Mouse (Mus musculus) brain, embryonic 14.5 days (tissue): Measurements from ENCODE around the gene Fggy. TPM values are rescaled to one million over a fixed set of nuclear protein-coding genes. Genes with fewer than 3 reads are reported as not detected.
A peak's percentile ranks its signal among the peaks of the same experiment; 100 is the strongest.

Experiments
- DNase-seq: peaks from one replicate; pipeline ENCODE4 v3.0.0-alpha.2; 2011; ENCODE audit warnings: low read depth
- CTCF ChIP-seq: fragments of 200-500 bp; IDR thresholded peaks from 2 replicates; pipeline ENCODE4 v1.5.1; 2012; ENCODE audit warnings: inconsistent platforms, mild to moderate bottlenecking, moderate library complexity, borderline replicate concordance; ENCODE audit not compliant: insufficient read depth, insufficient read length; ENCODE audit errors: extremely low read depth
- POLR2A ChIP-seq: fragments of 200-500 bp; IDR thresholded peaks from 2 replicates; pipeline ENCODE4 v1.6.1; 2012; ENCODE audit warnings: mild to moderate bottlenecking, inconsistent platforms, borderline replicate concordance; ENCODE audit not compliant: poor library complexity, insufficient read depth, insufficient read length, severe bottlenecking; ENCODE audit errors: extremely low read depth
- polyA plus RNA-seq: library from polyadenylated mRNA; depleted of rRNA; stranded (reverse); fragments of >200 nt; gene quantifications from 2 replicates; pipeline ENCODE4 v1.2.3, GENCODE M21; 2012; rRNA removed

Gene Fggy
- polyA plus RNA-seq, result 5.0 and 5.2 TPM in 2 replicates

DNA sequence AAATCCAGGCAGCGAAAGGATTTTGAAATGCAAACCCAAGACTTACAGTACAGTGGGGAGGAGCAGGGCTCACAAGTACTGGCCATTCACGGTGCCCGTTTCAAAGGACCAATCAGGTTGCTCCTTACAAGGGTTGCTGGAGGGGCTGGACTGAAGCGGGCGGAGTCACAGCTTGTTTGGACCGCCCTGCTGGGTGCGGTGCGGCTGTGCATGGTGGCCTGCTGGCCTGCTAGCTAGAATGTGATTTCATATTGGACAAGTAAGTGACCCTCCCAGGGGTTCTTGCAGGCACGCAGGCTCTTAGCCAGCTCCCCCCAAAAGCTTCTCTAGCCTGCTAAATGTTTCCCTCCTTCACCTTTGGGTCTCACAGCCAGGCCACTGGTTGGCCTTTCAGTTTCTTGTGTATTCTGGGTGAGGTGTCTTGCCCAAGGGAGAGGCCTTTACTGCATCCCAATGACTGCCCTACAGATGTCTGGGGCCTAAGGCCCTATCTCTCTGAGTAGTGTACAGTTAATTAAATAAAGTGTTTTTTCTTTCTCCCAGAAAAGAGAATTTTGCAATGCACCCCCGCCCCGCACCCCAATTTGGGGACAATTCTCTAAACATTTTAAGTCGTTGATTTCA lies at the start of gene Fggy:
Fggy (plus strand) TSS at position 175 of the 624 bp plus-strand sequence.
- no peak for TF ChIP-seq CTCF
- TF ChIP-seq POLR2A, result peak; percentile 75; the same call in 1 of the 2 replicates

DNA sequence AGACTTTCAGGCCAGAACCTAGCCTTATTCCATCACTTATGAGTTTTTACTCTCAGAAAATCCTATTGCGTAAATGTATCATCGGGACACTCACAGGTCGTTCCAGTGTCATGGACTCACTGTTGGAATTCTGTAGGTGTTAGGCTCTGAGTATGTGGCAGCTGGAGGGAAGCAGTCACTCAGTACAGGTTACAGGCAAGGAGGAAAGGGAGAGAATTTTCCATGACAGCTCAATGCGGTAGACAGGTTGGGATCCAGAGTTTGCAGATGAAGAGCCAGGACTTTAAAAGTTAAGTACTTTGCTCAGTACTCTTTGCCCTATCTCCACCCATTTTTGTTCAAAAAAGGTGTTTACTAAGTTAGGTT lies 49.4 kb upstream of the Fggy start:
- TF ChIP-seq CTCF, result no peak
- no peak for TF ChIP-seq POLR2A
- no peak for DNase-seq

More for the DNA sequence above, at the start of gene Fggy:
- peak; percentile 99 for DNase-seq

DNA sequence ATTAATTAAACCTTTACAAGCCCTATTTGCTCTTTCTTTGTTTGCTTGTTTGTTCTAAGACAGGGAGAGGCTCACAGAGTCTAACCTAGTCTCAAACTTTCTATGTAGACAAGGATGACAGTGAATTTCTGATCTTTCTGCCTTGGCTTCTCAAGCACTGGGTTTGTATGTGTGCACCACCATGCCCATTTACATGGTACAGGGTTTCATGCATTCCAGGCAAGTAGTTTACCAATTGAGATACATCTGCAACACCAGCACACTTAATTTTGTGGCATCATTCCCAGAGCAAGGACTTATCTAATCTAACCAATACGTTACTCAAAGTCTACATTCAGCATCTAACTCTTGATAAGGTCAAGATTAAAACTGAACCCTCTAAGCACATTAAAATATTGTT lies 38.9 kb upstream of the Fggy start:
- no peak for DNase-seq
- TF ChIP-seq CTCF (no peak), POLR2A (no peak)

DNA sequence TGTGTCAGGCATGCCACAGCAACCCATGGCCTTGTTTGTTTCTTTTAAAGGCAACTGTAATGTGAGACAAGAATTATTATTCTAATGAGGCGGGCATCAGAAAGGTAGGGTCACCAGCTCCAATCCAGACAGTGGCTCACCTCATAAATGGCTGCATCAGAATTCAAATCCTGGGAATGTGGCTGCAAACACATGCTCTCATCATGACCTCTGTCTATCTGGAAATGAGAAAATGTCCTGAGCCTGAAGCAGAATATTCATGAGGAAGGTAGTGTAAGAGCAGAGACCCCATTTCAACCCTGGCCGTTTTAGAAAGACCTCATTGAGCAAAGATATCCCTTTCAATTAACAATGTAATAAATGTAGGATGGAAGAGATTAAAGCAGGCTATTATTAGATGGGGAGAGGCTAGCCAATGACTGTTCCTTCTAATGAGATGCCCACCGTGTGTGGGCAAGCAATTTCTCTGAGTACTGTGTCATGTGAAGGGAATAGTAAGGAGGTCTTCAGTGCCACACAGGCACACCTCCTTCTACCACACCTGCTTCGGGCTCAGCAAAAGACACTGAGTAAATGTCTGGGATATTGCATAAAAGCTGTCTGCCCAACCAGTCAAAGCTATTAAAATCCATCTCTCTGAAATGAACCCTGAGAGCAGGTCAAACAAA lies 37.2 kb upstream of the Fggy start:
- TF ChIP-seq POLR2A, result no peak
- TF ChIP-seq CTCF, result no peak
- peak; percentile 46 for DNase-seq

DNA sequence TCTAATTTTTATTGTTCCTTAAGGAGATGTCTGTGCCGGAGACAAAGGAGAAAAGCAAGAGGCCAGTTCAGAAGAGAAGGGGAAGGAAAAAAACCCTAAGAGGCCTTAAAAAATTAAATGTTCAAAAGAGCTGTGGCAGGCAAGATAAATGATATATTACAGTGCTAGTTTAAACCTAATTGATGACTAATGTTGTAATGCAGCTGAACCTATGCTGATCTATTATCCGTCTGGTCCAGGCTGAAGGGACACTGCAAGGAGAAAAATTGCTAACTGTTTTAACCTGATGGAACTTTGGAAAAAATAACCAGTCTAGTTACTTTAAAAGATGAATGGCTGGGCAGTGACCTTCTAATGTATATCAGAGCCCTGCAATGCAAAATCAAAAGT lies 36.7 kb upstream of the Fggy start:
- DNase-seq, result no peak
- TF ChIP-seq POLR2A, result no peak
- TF ChIP-seq CTCF, result no peak

DNA sequence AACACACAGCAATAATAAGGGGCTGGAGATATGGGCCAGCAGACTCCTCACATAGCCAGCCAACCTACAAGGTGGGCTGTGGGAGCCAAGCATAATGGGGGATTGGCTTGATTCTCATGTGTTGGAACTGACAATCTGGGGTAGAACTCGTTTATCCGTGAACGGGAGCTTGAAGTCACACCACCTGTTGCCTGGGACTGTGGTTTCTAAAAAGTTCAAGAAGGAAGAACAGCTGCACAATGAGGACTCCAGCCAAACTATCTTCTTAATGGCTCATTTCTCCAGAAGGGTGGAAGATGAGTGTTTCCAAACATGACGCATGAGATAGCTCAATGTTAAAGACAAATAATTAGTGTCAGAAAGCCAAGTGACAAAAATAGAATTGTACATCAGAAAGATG lies 30.7 kb upstream of the Fggy start:
- TF ChIP-seq CTCF, result no peak
- TF ChIP-seq POLR2A, result no peak
- no peak for DNase-seq

DNA sequence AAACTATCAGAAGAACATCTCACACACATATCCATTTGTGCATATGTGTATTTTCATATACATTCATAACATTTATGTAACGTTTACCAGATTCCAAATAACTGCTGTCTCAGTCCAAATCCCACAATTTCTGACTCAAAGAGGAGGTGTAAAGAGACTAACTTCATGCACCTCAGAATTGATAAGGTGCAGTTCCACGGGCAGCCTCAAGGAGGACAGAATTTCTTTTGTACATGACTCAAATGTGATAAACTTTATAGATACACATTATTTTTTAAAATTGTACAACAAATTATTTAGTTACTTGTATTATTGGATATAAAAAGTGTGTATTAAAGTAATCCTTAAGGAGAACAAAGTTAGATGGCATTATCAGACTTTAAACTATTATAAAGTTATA lies 26.6 kb upstream of the Fggy start:
- TF ChIP-seq CTCF, result peak; percentile 24; the same call in 1 of the 2 replicates
- TF ChIP-seq POLR2A, result no peak
- DNase-seq, result no peak

DNA sequence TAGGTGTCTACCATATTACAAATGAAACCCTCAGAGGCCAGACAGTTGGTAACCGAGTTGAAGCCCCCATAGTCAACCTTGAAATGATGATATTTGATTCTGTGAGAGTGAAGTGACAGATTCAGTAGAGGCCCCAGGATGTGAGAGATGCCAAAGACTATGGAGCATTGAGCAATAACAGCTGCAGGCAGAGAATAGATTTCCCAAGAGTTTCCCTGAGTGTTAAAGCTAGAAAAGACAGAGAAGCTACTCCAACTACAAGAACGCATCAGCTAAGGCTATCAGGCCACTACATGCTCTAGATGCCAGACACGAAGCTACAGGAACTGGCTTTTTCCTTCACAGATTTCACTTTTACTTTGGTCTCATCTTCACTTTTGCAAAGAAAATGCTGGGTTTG lies 23.4 kb upstream of the Fggy start:
- no peak for DNase-seq
- TF ChIP-seq CTCF, result no peak
- TF ChIP-seq POLR2A, result no peak

DNA sequence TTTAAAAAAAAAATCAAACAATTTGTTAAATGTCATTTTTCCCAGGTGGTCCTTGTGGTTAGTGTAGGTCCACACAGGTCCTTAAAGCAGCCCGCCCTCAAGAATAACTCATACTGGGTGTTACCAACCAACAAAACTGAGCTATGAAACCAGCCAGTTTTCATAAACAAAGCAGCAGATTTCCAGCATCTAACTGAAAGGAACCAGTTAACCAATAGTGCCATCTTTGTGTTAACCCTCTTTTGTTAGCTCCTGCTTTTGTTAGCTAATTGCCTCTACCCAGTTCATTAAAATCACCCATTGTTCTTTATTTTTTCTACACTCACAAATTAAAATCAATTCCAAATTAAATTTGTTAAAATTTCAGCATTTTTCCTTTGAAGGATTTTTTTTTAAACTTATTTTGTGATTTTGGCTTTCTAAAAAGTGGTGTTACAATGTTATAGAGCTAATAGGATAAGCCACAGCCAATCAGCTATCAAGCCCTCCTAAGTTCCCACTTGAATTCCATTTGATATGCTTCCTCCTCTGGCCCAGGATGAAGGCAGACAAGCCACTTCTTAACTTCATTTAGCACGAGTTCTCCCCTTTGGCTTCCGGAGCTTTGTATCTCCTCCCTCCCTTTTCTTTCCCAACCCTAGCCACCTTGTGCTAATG lies 15.8 kb upstream of the Fggy start:
- TF ChIP-seq POLR2A, result no peak
- peak; percentile 52 for DNase-seq

DNA sequence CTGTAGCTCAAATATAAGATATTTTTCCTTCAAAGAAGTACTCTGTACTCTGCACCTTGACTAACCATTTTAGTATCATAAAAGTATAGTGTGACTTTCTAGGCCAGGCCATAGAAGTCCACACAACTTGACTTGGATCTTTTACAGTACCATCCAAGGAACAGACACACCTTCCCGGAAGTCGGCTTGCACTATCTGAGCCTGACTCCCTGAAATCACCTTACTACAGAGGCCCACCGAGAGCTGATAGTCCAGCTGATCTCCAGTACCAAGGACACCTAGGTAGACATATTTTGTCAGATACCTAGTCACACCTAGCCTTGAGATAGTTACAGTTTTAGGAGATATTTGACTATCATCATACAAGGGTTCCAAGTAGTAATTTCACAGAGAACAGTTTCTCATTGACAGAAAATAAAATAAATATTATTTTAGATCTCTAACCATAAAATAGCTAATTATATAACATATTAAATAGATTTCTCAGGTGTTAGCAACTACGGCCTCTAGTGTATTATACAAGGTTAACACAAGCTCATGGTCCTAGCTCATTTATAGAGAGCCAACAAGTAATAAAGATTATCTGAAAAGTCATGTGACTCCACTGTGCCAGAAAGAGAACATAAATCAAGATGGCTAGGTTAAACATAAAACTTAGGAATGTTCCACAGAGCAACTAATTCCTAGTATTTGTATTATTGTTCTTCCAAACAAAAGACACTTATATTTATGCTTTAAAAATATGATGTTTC lies 15.1 kb upstream of the Fggy start:
- TF ChIP-seq POLR2A, result no peak
- TF ChIP-seq CTCF, result no peak
- DNase-seq, result no peak

DNA sequence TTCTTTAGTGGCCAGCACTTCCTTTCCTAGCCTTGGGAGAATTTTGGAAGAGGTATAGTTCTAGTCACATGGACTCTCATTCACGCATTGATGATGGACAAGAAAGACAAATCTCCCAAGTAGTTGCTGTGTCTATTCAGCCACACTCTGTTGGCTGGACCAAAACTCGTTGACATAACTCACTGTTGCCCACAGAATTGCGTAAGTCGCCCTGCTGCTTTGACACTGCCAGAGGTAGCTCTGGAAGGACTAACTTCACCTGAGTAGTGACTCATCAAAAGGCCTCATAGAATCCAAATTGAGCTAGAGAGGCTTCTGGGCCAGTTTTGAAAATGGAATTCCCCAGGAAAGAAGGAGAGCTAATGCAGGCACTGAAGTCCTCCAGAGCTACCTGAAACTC lies 13.8 kb upstream of the Fggy start:
- no peak for TF ChIP-seq POLR2A
- no peak for TF ChIP-seq CTCF

DNA sequence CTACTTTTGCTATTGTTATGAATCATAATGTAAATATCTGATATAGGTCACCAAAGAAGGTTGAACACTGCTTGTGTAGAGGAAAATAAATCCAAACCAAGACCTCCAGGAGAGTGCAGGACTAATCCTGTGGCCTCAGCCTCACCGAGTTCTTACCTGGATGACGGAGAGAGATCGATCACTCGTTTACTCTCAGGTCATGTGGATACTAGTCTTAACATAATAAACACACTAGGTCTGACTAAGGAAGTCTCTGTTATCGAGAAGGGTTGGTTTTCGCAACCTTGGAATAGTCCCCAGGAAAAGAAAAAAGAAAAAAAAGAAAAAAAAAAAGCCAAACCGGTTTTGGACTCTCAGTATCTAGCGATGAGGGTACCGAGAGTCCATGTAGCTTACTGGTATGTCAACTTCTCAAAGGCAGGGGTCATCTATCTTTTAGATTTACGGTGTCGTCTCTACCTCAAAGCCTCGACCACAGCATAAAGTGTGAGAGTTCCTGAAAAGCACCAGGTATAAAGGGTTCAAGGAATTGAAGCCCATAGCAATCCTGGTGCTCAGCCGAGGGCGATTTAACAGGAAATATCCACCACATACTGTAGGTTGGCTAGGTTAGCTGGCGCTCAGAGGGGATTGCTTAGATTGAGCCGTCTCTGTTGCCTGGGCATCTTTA lies 509 bp upstream of the Fggy start:
- no peak for TF ChIP-seq POLR2A
- no peak for TF ChIP-seq CTCF
- no peak for DNase-seq

More for the DNA sequence above, 13.8 kb upstream of the Fggy start:
- DNase-seq, result no peak
